Mouse (Mus musculus): Measurements from ENCODE around the gene 1110051M20Rik. TPM values are rescaled to one million over a fixed set of nuclear protein-coding genes. Genes with fewer than 3 reads are reported as not detected.

Gene 1110051M20Rik
- total and polyA plus RNA-seq, 3 experiments = 21.1 to 34.0 (median 26.2) TPM

DNA sequence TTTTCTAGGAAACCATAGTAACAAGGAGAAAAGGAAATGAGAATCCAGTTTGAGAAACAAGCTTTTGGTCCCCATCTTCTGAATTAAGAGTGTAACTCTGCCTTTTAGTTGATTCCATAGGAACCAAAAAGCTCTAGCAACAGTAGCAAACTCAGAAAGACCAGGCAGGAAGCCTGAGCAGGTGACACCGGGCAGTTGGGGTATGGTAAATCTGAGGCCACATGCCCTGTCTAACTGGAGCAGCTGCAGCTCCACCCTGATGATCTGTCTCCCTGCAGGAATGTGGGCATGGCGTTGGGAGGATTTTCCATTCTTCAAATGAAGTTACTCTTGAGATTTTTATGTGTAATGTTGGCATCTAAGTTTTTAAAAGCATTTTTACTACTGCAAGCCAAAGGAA is 74.2 kb downstream of the 1110051M20Rik start:
- no peak for TF ChIP-seq E2F4 (IDR thresholded peaks at IDR 0.05; ENCODE audit: insufficient replicate concordance, low read depth, low read length)
- TF ChIP-seq MXI1 (IDR thresholded peaks at IDR 0.05; ENCODE audit: low read depth, low read length) = no peak
- no peak for TF ChIP-seq USF1 (IDR thresholded peaks at IDR 0.05; ENCODE audit: low read depth, low read length)
- TF ChIP-seq HCFC1 (IDR thresholded peaks at IDR 0.05; ENCODE audit: low read depth, low read length) = no peak
- TF ChIP-seq EP300 (IDR thresholded peaks at IDR 0.05; ENCODE audit: low read length) = no peak
- TF ChIP-seq TCF12 (IDR thresholded peaks at IDR 0.05; ENCODE audit: low read depth, low read length) = no peak
- no peak for TF ChIP-seq ELF1 (IDR thresholded peaks at IDR 0.05; ENCODE audit: low read depth, low read length)
- TF ChIP-seq RCOR1 (conservative IDR thresholded peaks at IDR 0.05; ENCODE audit: low read depth, low read length) = no peak
- no peak for TF ChIP-seq ZKSCAN1 (IDR thresholded peaks at IDR 0.05; ENCODE audit: borderline replicate concordance, low read depth, low read length)
- Histone ChIP-seq H3K9ac (ENCODE audit: insufficient read depth, low read depth) (no peak overlapping the region), H3K36me3 (replicated peaks in 1 of 2; ENCODE audit: control insufficient read depth in 1 of 2, insufficient read depth in 1 of 2, low read length in 1 of 2) (peaks cover 3 to 4% of the 10 kb centered on the region in 2 experiments), H3K27me3 (replicated peaks) (no peaks in the 10 kb centered on the region), H3K4me2 (ENCODE audit: insufficient read depth, low read depth, poor library complexity, severe bottlenecking) (no peak overlapping the region), H3K9me3 (replicated peaks; ENCODE audit: low read length) (peaks cover 7% of the 10 kb centered on the region), H3K4me1 (ENCODE audit: control insufficient read depth in 1 of 2, insufficient read depth in 2 of 2) (no peaks in the 10 kb centered on the region), H3K27ac (ENCODE audit: insufficient read depth, low read depth) (no peak overlapping the region), H3K4me3 (replicated peaks in 1 of 3; ENCODE audit: low read depth in 2 of 3, low read length in 2 of 3, poor library complexity in 1 of 3) (no peak overlapping the region), H3K79me2 (replicated peaks; ENCODE audit: control insufficient read depth, extremely low read depth, insufficient read depth, poor library complexity, severe bottlenecking) (no peaks in the 10 kb centered on the region)
- dilution Hi-C loops (cut with MboI; ENCODE audit: extremely low pct_ligation_motif_present, extremely low pct_unique_long_range_greater_than_20kb, low sequenced_read_pairs) = no loop called here
- in situ Hi-C loops (cut with MboI; ENCODE audit: low pct_ligation_motif_present, low pct_unique_long_range_greater_than_20kb, low sequenced_read_pairs) = no loop called here
- DNase-seq (ENCODE audit: extremely low read depth) = no peak

DNA sequence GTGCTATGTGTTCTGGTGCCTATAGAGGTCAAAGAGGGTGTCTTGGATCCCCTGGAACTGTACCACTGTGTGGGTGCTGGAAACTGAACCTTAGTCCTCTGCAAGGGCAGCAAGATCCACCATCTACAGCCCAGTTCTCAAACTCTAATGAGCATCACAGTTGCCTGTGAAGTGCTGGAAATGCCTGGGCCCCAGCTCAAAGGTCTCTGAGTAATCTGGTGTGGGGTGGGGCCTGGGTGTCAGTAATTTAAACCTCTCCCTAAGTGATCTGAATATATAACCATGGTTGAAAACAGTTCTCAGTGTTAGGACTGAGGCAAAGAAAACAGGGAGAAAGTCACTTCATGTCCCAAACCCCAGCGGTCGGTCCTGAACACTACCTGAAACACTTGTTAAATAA is 81.2 kb downstream of the 1110051M20Rik start:
- Histone ChIP-seq H3K79me2 (replicated peaks; ENCODE audit: control insufficient read depth, extremely low read depth, insufficient read depth, poor library complexity, severe bottlenecking) (no peaks in the 10 kb centered on the region), H3K4me3 (replicated peaks in 1 of 3; ENCODE audit: low read depth in 2 of 3, low read length in 2 of 3, poor library complexity in 1 of 3) (no peak overlapping the region), H3K9ac (ENCODE audit: insufficient read depth, low read depth) (no peak overlapping the region), H3K4me1 (ENCODE audit: control insufficient read depth in 1 of 2, insufficient read depth in 2 of 2) (peaks cover 2 to 13% of the 10 kb centered on the region in 2 experiments; a peak in 3 of 4 replicates), H3K4me2 (ENCODE audit: insufficient read depth, low read depth, poor library complexity, severe bottlenecking) (no peak overlapping the region), H3K36me3 (replicated peaks in 1 of 2; ENCODE audit: control insufficient read depth in 1 of 2, insufficient read depth in 1 of 2, low read length in 1 of 2) (peaks cover 3 to 4% of the 10 kb centered on the region in 2 experiments), H3K27me3 (replicated peaks) (no peaks in the 10 kb centered on the region), H3K27ac (ENCODE audit: insufficient read depth, low read depth) (no peak overlapping the region), H3K9me3 (replicated peaks; ENCODE audit: low read length) (peaks cover 7% of the 10 kb centered on the region)
- dilution Hi-C loops (cut with MboI; ENCODE audit: extremely low pct_ligation_motif_present, extremely low pct_unique_long_range_greater_than_20kb, low sequenced_read_pairs) (no loop called here), in situ Hi-C loops (cut with MboI; ENCODE audit: low pct_ligation_motif_present, low pct_unique_long_range_greater_than_20kb, low sequenced_read_pairs) (no loop called here)
- TF ChIP-seq CHD1 (IDR thresholded peaks at IDR 0.05; ENCODE audit: low read depth, low read length) (no peak), MEF2A (IDR thresholded peaks at IDR 0.05; ENCODE audit: borderline replicate concordance, low read depth, low read length) (no peak)
- DNase-seq (ENCODE audit: extremely low read depth) = no peak

DNA sequence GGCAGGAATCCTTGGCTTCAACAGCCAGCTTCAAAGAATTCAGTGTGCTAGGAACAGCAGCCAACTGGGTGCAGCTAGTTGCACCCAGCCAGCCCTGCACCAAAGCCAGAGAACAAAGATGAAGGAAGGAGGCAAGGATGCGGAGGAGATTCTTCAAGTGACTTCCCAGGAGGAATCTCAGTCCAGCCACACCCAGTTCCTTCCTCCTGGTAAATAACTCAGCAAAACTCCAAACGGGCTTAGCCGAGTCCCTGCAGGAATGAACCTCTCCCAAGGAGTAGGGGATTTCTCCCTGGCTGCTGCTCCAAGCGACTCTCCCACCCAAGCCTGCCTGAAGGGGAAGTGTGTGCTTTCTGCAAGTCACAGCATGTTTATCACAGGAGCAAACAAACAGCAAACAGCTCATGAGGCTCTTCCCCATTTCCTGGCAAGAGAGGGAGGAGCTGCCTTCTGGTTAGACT is 83.4 kb downstream of the 1110051M20Rik start:
- in situ Hi-C loops (cut with MboI; ENCODE audit: low pct_ligation_motif_present, low pct_unique_long_range_greater_than_20kb, low sequenced_read_pairs) (no loop called here), dilution Hi-C loops (cut with MboI; ENCODE audit: extremely low pct_ligation_motif_present, extremely low pct_unique_long_range_greater_than_20kb, low sequenced_read_pairs) (no loop called here)
- H3K9me3 ChIP-seq (replicated peaks; ENCODE audit: low read length) = no peaks in the 10 kb centered on the region
- TF ChIP-seq TCF12 (IDR thresholded peaks at IDR 0.05; ENCODE audit: low read depth, low read length) (no peak), CTCF (conservative IDR thresholded peaks at IDR 0.05 in 1 of 2, IDR thresholded peaks at IDR 0.05 in 1 of 2; ENCODE audit: low read depth in 2 of 2, low read length in 2 of 2) (no peak), BHLHE40 (IDR thresholded peaks at IDR 0.05; ENCODE audit: low read depth, low read length) (no peak), ZMIZ1 (IDR thresholded peaks at IDR 0.05; ENCODE audit: low read depth, low read length) (no peak), MAZ (IDR thresholded peaks at IDR 0.05; ENCODE audit: low read depth, low read length) (no peak), CHD1 (IDR thresholded peaks at IDR 0.05; ENCODE audit: low read depth, low read length) (no peak), JUN (IDR thresholded peaks at IDR 0.05; ENCODE audit: insufficient read depth, low read depth, low read length) (no peak), MEF2A (IDR thresholded peaks at IDR 0.05; ENCODE audit: borderline replicate concordance, low read depth, low read length) (no peak), MAFK (IDR thresholded peaks at IDR 0.05; ENCODE audit: insufficient replicate concordance, low read length) (no peak)
- no peaks in the 10 kb centered on the region for H3K36me3 ChIP-seq (replicated peaks in 1 of 2; ENCODE audit: control insufficient read depth in 1 of 2, insufficient read depth in 1 of 2, low read length in 1 of 2)
- no peak overlapping the region for H3K27ac ChIP-seq (ENCODE audit: insufficient read depth, low read depth)
- DNase-seq (ENCODE audit: extremely low read depth) = no peak
- H3K27me3 ChIP-seq (replicated peaks) = no peaks in the 10 kb centered on the region
- H3K79me2 ChIP-seq (replicated peaks; ENCODE audit: control insufficient read depth, extremely low read depth, insufficient read depth, poor library complexity, severe bottlenecking) = no peaks in the 10 kb centered on the region
- peaks cover 2 to 18% of the 10 kb centered on the region in 2 experiments; a peak in 3 of 4 replicates for H3K4me1 ChIP-seq (ENCODE audit: control insufficient read depth in 1 of 2, insufficient read depth in 2 of 2)
- H3K9ac ChIP-seq (ENCODE audit: insufficient read depth, low read depth) = no peak overlapping the region
- no peak overlapping the region for H3K4me2 ChIP-seq (ENCODE audit: insufficient read depth, low read depth, poor library complexity, severe bottlenecking)
- H3K4me3 ChIP-seq (replicated peaks in 1 of 3; ENCODE audit: low read depth in 2 of 3, low read length in 2 of 3, poor library complexity in 1 of 3) = no peak overlapping the region
